Mouse (Mus musculus) G1E (cell line): ENCODE results near the gene Ccdc28a. TPM values are rescaled to one million over a fixed set of nuclear protein-coding genes. Genes with fewer than 3 reads are reported as not detected.

Experiments
- ATAC-seq: 2 replicates; pipeline ENCODE4 v1.8.0; 2016; ENCODE audit warnings: mild to moderate bottlenecking; ENCODE audit not compliant: insufficient number of reproducible peaks, poor library complexity, low FRiP score, severe bottlenecking; ENCODE audit errors: extremely low read depth
- DNase-seq: peaks from one replicate; pipeline ENCODE4 v3.0.0; 2012; ENCODE audit warnings: low spot score
- H3K27me3 ChIP-seq: 2 replicates; pipeline ENCODE4 v1.6.1; 2012; ENCODE audit warnings: mild to moderate bottlenecking, low read length, inconsistent platforms; ENCODE audit not compliant: insufficient read depth
- H3K36me3 ChIP-seq: replicated peaks from 2 replicates; pipeline ENCODE3; 2012; ENCODE audit warnings: mild to moderate bottlenecking, inconsistent platforms
- H3K4me1 ChIP-seq: 2 replicates; pipeline ENCODE4 v1.6.1; 2012; ENCODE audit warnings: low read depth, low read length, inconsistent platforms, mixed read lengths; ENCODE audit not compliant: insufficient read depth
- H3K4me3 ChIP-seq: 2 replicates; pipeline ENCODE4 v1.5.1; 2012; ENCODE audit warnings: low read depth, mild to moderate bottlenecking, inconsistent platforms, low read length, moderate library complexity, mixed read lengths
- H3K9me3 ChIP-seq: replicated peaks from 2 replicates; pipeline ENCODE4 v1.6.1; 2012; ENCODE audit warnings: inconsistent platforms
- CTCF ChIP-seq: IDR thresholded peaks from 2 replicates; pipeline ENCODE4 v1.5.1; 2012; ENCODE audit warnings: low read depth, low read length, inconsistent platforms, mixed read lengths
- GATA1 ChIP-seq: IDR thresholded peaks from 2 replicates; pipeline ENCODE4 v1.6.1; 2012; ENCODE audit warnings: borderline replicate concordance, low read length, inconsistent platforms, mixed read lengths
- GATA2 ChIP-seq: IDR thresholded peaks from 2 replicates; pipeline ENCODE4 v1.6.1; 2012; ENCODE audit warnings: low read depth, low read length, inconsistent platforms, borderline replicate concordance
- POLR2AphosphoS5 ChIP-seq: IDR thresholded peaks from 2 replicates; pipeline ENCODE4 v1.6.1; 2012; ENCODE audit warnings: low read depth, low read length, inconsistent platforms; ENCODE audit not compliant: insufficient replicate concordance
- TAL1 ChIP-seq: conservative IDR thresholded peaks from 2 replicates; pipeline ENCODE4 v1.6.1; 2012; ENCODE audit warnings: low read depth, low read length, inconsistent platforms, mixed read lengths
- polyA plus RNA-seq: library from polyadenylated mRNA; stranded (reverse); fragments of >175 nt; gene quantifications from 2 replicates; pipeline ENCODE4 v1.2.3, GENCODE M21; 2012
- total RNA-seq, 2 experiments: library from RNA; stranded (forward) in 1 of 2; stranded (reverse) in 1 of 2; fragments of 200-1000 nt in 1 of 2; fragments of >200 nt in 1 of 2; fragmentation: Nextera tagmentation in 1 of 2; gene quantifications; 2 replicates each; pipeline ENCODE4 v1.2.3; 2014 to 2017

Ccdc28a gene
- total RNA-seq (2014; fragmentation: Nextera tagmentation) (8.8 and 22.3 TPM in 2 replicates), total RNA-seq (2017) (18.6 and 20.0 TPM in 2 replicates), polyA plus RNA-seq (0.81 and 1.0 TPM in 2 replicates)

GRCm38 (mm10) chr10:18234560-18235401, at the start of gene Ccdc28a:
Ccdc28a (minus strand) TSS chr10:18234998.
- Histone ChIP-seq H3K27me3 (no peaks in the 10 kb centered on the region), H3K4me1 (peaks cover 19% of the 10 kb centered on the region), H3K36me3 (no peaks in the 10 kb centered on the region), H3K9me3 (no peaks in the 10 kb centered on the region), H3K4me3 (peak within 1 kb of the TSS; percentile 81)
- ATAC-seq (peak; percentile 95), DNase-seq (peak; percentile 86)
- TF ChIP-seq TAL1 (no peak), GATA2 (no peak), CTCF (no peak), GATA1 (no peak), POLR2AphosphoS5 (no peak)

- no peak for ATAC-seq
- Histone ChIP-seq H3K36me3 (no peaks in the 10 kb centered on the region), H3K4me1 (no peaks in the 10 kb centered on the region), H3K9me3 (no peaks in the 10 kb centered on the region), H3K27me3 (peaks cover 3% of the 10 kb centered on the region; the same call in 1 of the 2 replicates), H3K4me3 (no peak overlapping the region)
- TF ChIP-seq GATA2: no peak
- no peak for TF ChIP-seq TAL1
- TF ChIP-seq CTCF: no peak
- TF ChIP-seq GATA1: no peak
- no peak for TF ChIP-seq POLR2AphosphoS5
- no peak for DNase-seq
These were observed 49.2 kb upstream of the Ccdc28a start for GRCm38 (mm10) chr10:18283991-18284390.

GRCm38 (mm10) chr10:18276090-18276734, 41.4 kb upstream of the Ccdc28a start:
- Histone ChIP-seq H3K36me3 (no peaks in the 10 kb centered on the region), H3K27me3 (no peaks in the 10 kb centered on the region), H3K9me3 (no peaks in the 10 kb centered on the region), H3K4me3 (no peak overlapping the region), H3K4me1 (no peaks in the 10 kb centered on the region)
- TF ChIP-seq TAL1: no peak
- TF ChIP-seq CTCF: no peak
- no peak for TF ChIP-seq GATA1
- ATAC-seq (no peak), DNase-seq (no peak)

- peaks cover 4% of the 10 kb centered on the region; the same call in 1 of the 2 replicates for H3K27me3 ChIP-seq
- TF ChIP-seq CTCF: no peak
- no peak for ATAC-seq
These were observed 16.5 kb upstream of the Ccdc28a start for GRCm38 (mm10) chr10:18251345-18251744.

GRCm38 (mm10) chr10:18243614-18244013, 8.8 kb upstream of the Ccdc28a start:
- H3K36me3 ChIP-seq: no peaks in the 10 kb centered on the region
- no peak overlapping the region for H3K4me3 ChIP-seq
- H3K27me3 ChIP-seq: peaks cover 4% of the 10 kb centered on the region; the same call in 1 of the 2 replicates
- no peak for ATAC-seq
- TF ChIP-seq TAL1: no peak
- no peak for TF ChIP-seq GATA2
- TF ChIP-seq POLR2AphosphoS5: no peak
- TF ChIP-seq CTCF: no peak
- TF ChIP-seq GATA1: no peak
- no peaks in the 10 kb centered on the region for H3K4me1 ChIP-seq
- DNase-seq: no peak
- H3K9me3 ChIP-seq: no peaks in the 10 kb centered on the region

More at GRCm38 (mm10) chr10:18251345-18251744, 16.5 kb upstream of the Ccdc28a start:
- DNase-seq: no peak
- Histone ChIP-seq H3K9me3 (no peaks in the 10 kb centered on the region), H3K4me3 (no peak overlapping the region), H3K4me1 (no peaks in the 10 kb centered on the region), H3K36me3 (no peaks in the 10 kb centered on the region)

GRCm38 (mm10) chr10:18237191-18237590, 2.4 kb upstream of the Ccdc28a start:
- no peak for DNase-seq
- no peak for ATAC-seq
- H3K4me1 ChIP-seq: peaks cover 19% of the 10 kb centered on the region
- TF ChIP-seq GATA1: no peak
- no peak overlapping the region for H3K4me3 ChIP-seq
- no peaks in the 10 kb centered on the region for H3K9me3 ChIP-seq
- H3K27me3 ChIP-seq: no peaks in the 10 kb centered on the region
- H3K36me3 ChIP-seq: no peaks in the 10 kb centered on the region
